Mouse (Mus musculus): ENCODE results near the gene Atp8a2.
A peak's percentile ranks its signal among the peaks of the same experiment; 100 is the strongest.

The Atp8a2 gene

GRCm38 (mm10) chr14:59695160-59695559, 501.8 kb downstream of the Atp8a2 start:
- DNase-seq = no peak

GRCm38 (mm10) chr14:59692164-59692563, 504.8 kb downstream of the Atp8a2 start:
- no peak for DNase-seq

GRCm38 (mm10) chr14:59691402-59691801, 505.6 kb downstream of the Atp8a2 start:
- peak; percentile 19 for DNase-seq

- no peak for DNase-seq
These were observed 506.0 kb downstream of the Atp8a2 start for GRCm38 (mm10) chr14:59690954-59691353.

GRCm38 (mm10) chr14:59689596-59689995, 507.4 kb downstream of the Atp8a2 start:
- no peak for DNase-seq

GRCm38 (mm10) chr14:59686229-59686628, 510.8 kb downstream of the Atp8a2 start:
- no peak for DNase-seq

- DNase-seq = peak; percentile 6
These were observed 511.6 kb downstream of the Atp8a2 start for GRCm38 (mm10) chr14:59685343-59685742.

GRCm38 (mm10) chr14:59681906-59682305, 515.1 kb downstream of the Atp8a2 start:
- no peak for DNase-seq

GRCm38 (mm10) chr14:59677598-59678003, 519.4 kb downstream of the Atp8a2 start:
- no peak for DNase-seq

- no peak for DNase-seq
These were observed 521.6 kb downstream of the Atp8a2 start for GRCm38 (mm10) chr14:59675330-59675729.

GRCm38 (mm10) chr14:59674556-59674955, 522.4 kb downstream of the Atp8a2 start:
- no peak for DNase-seq

GRCm38 (mm10) chr14:59672893-59673515, 524.0 kb downstream of the Atp8a2 start:
- no peak for DNase-seq

- DNase-seq = no peak
These were observed 539.9 kb downstream of the Atp8a2 start for GRCm38 (mm10) chr14:59657098-59657497.

GRCm38 (mm10) chr14:59656591-59656990, 540.4 kb downstream of the Atp8a2 start:
- no peak for DNase-seq

- no peak for DNase-seq
These were observed 547.6 kb downstream of the Atp8a2 start for GRCm38 (mm10) chr14:59649337-59649736.

GRCm38 (mm10) chr14:59648611-59649010, 548.4 kb downstream of the Atp8a2 start:
- no peak for DNase-seq

- no peak for DNase-seq
These were observed 549.9 kb downstream of the Atp8a2 start for GRCm38 (mm10) chr14:59646826-59647697.

GRCm38 (mm10) chr14:59644896-59645295, 552.1 kb downstream of the Atp8a2 start:
- no peak for DNase-seq

GRCm38 (mm10) chr14:59644166-59644565, 552.8 kb downstream of the Atp8a2 start:
- no peak for DNase-seq

GRCm38 (mm10) chr14:59643582-59643981, 553.4 kb downstream of the Atp8a2 start:
- no peak for DNase-seq

GRCm38 (mm10) chr14:59641856-59642255, 555.1 kb downstream of the Atp8a2 start:
- no peak for DNase-seq

GRCm38 (mm10) chr14:59638906-59639703, 557.9 kb downstream of the Atp8a2 start:
- DNase-seq = no peak

- DNase-seq = no peak
These were observed 563.0 kb downstream of the Atp8a2 start for GRCm38 (mm10) chr14:59633988-59634387.

Measured in kidney, adult 18-20 months (tissue).